Mouse (Mus musculus) liver, embryonic 13.5 days (tissue): ENCODE measurements around the gene Stxbp5. TPM values are rescaled to one million over a fixed set of nuclear protein-coding genes. Genes with fewer than 3 reads are reported as not detected.

Experiments used
- ATAC-seq: fragments of 200-750 bp; cut with Nextera tagmentation; 2 replicates; pipeline ENCODE4 v1.8.0; 2017; ENCODE audit warnings: low read depth, mild to moderate bottlenecking, moderate number of reproducible peaks, moderate library complexity
- DNase-seq: peaks from one replicate; pipeline ENCODE4 v3.0.0; 2022
- H3K27ac ChIP-seq: fragments of 300-500 bp; sonication (generic); 2 replicates; pipeline ENCODE4 v1.5.1; 2015; ENCODE audit warnings: moderate library complexity, mild to moderate bottlenecking, inconsistent platforms
- H3K27me3 ChIP-seq: fragments of 300-500 bp; sonication (generic); 2 replicates; pipeline ENCODE4 v1.6.1; 2015; ENCODE audit warnings: mild to moderate bottlenecking, inconsistent platforms
- H3K36me3 ChIP-seq: fragments of 300-500 bp; sonication (generic); 2 replicates; pipeline ENCODE4 v1.6.1; 2015; ENCODE audit warnings: mild to moderate bottlenecking, inconsistent platforms
- H3K4me1 ChIP-seq: fragments of 300-500 bp; sonication (generic); replicated peaks from 2 replicates; pipeline ENCODE4 v1.6.1; 2015; ENCODE audit warnings: inconsistent platforms
- H3K4me2 ChIP-seq: fragments of 300-500 bp; sonication (generic); 2 replicates; pipeline ENCODE4 v1.6.1; 2015; ENCODE audit warnings: inconsistent platforms, mild to moderate bottlenecking, moderate library complexity
- H3K4me3 ChIP-seq: fragments of 300-500 bp; sonication (generic); replicated peaks from 2 replicates; pipeline ENCODE4 v1.5.1; 2015; ENCODE audit warnings: mild to moderate bottlenecking, inconsistent platforms
- H3K9ac ChIP-seq: fragments of 300-500 bp; sonication (generic); 2 replicates; pipeline ENCODE4 v1.6.1; 2015; ENCODE audit warnings: mild to moderate bottlenecking, inconsistent platforms
- H3K9me3 ChIP-seq: fragments of 300-500 bp; sonication (generic); replicated peaks from 2 replicates; pipeline ENCODE4 v1.6.1; 2016; ENCODE audit warnings: inconsistent platforms
- WGBS: fragments of 180-500 bp; shearing (Covaris S2); methylation state at CpG from one replicate; pipeline ENCODE4 v1.1.7; 2015; ENCODE audit not compliant: insufficient replicate concordance; 5-methylcytosine and 5-hydroxymethylcytosine counted together
- polyA plus RNA-seq: library from polyadenylated mRNA; unstranded; fragments of >200 nt; fragmentation: Nextera tagmentation; extraction: Ambion mirVana; gene quantifications from 2 replicates; pipeline ENCODE4 v1.2.1, GENCODE M21; 2015

Gene Stxbp5
- polyA plus RNA-seq, 1 experiment from 2014 or later: 2.7 TPM

DNA sequence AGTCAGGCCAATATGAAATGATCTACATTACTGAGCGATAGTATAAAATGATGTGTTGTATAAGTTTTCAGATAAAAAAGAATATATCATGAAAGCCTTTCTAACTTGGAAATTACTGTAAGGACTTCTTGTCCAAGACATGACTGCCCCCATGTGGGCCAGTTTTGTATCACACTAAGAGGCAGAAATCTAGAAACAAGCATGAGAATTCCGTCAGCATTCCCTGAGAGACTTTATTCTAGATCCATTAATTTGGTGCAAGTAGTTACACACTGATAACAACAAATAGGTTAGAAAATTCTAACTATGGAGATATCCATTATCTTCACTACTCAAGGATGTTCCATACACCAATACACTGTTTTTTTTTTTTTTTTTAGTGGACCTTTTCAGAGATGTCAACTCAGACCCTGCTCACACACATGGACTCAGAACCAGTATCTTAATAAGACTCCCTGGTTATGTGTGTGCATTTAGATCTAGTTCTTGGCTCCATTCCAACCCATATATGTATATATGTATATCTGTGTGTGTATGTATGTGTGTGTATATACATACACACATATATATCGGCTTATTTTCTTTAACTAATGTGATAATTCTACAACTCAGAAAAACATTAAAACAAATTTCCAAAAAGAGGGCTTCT lies 145.9 kb downstream of the Stxbp5 start:
- no peak for ATAC-seq
- peaks cover 3% of the 10 kb centered on the region; the same call in 1 of the 2 replicates for H3K4me1 ChIP-seq
- no peak overlapping the region for H3K4me2 ChIP-seq
- no peak overlapping the region for H3K27ac ChIP-seq
- H3K9me3 ChIP-seq: no peaks in the 10 kb centered on the region
- peaks cover under 1% of the 10 kb centered on the region; the same call in 1 of the 2 replicates for H3K36me3 ChIP-seq
- DNase-seq: no peak
- H3K4me3 ChIP-seq: no peak overlapping the region
- 63% methylated on average over 3 of the region's 3 CpGs for WGBS
- H3K27me3 ChIP-seq: no peaks in the 10 kb centered on the region
- no peak overlapping the region for H3K9ac ChIP-seq

GRCm38 (mm10) chr10:9733861-9734260 lies 167.0 kb downstream of the Stxbp5 start:
- no peak overlapping the region for H3K27ac ChIP-seq
- WGBS: 50% methylated on average over 3 of the region's 3 CpGs
- H3K9ac ChIP-seq: no peak overlapping the region
- no peaks in the 10 kb centered on the region for H3K9me3 ChIP-seq
- ATAC-seq: no peak
- no peaks in the 10 kb centered on the region for H3K4me1 ChIP-seq
- DNase-seq: no peak
- no peaks in the 10 kb centered on the region for H3K27me3 ChIP-seq
- H3K4me2 ChIP-seq: no peak overlapping the region
- H3K4me3 ChIP-seq: no peak overlapping the region
- no peaks in the 10 kb centered on the region for H3K36me3 ChIP-seq

DNA sequence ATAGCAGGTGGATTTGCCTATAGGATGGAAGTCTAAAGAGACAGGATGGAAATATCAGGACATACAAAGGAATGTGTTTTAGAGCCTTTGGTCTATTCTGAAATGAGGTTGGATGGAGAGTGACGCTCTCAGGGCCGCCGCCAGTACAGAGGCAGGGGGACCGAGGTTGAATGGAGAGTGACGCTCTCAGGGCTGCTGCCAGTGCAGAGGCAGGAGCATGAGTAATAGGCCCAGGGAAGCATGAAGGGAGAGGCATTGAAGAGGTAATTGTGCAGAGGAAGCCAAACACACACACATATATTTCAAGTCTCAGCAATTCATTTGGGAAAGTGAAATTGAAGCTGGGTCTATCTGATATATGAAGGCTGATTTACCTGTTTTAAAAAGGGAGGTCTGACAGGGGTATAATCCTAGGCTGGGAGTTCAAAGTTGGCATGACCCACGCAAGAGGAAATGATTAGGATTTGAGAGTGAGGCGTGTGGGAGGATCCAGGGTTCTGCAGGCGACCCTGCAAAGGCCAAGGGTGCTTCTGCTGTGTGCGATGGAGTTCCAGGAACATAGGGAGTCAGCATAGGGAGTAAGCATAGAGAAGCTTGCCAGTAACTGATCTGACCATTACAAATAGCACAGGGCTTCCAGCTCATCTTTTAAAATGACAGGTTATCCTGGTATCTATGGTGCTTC lies 168.7 kb downstream of the Stxbp5 start:
- 68% methylated on average over 9 of the region's 9 CpGs for WGBS
- H3K4me3 ChIP-seq: no peak overlapping the region
- H3K9me3 ChIP-seq: no peaks in the 10 kb centered on the region
- no peak for DNase-seq
- H3K4me1 ChIP-seq: no peaks in the 10 kb centered on the region
- no peaks in the 10 kb centered on the region for H3K27me3 ChIP-seq
- ATAC-seq: no peak
- H3K9ac ChIP-seq: no peak overlapping the region
- no peak overlapping the region for H3K27ac ChIP-seq
- no peak overlapping the region for H3K4me2 ChIP-seq
- no peaks in the 10 kb centered on the region for H3K36me3 ChIP-seq

DNA sequence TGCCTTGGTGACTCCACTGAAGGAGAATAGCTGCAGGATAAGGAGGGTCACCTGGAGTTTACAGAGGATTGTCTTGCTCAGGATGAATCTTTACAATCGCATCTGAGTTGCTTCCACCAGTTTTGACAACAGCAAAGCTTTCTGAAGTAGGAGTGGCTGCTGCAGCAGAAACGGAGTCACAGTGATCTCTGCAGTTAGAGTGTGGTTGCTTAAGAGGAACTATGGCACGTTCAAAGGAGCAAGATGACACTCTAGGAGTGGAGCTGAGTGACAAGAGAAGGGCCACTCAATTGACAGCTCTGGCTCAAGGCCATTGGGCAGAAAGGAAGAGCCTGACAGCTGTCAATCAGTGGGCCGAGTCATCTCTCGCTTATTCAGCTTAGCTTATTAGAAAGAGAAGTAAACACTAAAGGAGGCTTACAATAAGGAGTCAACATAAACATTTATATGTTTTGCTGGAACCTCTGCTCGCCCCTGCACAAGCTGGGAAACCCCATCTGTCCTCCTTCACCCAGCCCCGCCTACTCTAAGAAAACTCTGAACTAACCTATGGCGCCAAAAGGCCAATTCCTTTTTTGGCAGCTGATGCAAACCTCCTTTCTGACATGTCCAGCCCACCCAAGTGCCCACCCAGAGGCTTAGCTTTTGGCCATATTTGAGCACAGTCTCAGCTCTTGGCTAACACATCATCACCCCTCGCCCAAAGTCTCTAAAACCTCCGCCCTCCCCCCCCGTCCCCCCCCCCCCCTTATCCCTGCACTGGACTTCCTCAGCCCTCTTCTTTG lies 178.2 kb downstream of the Stxbp5 start:
- ATAC-seq (no peak), DNase-seq (no peak)
- Histone ChIP-seq H3K4me2 (no peak overlapping the region), H3K36me3 (no peaks in the 10 kb centered on the region), H3K4me3 (no peak overlapping the region), H3K9ac (no peak overlapping the region), H3K27ac (no peak overlapping the region), H3K27me3 (no peaks in the 10 kb centered on the region), H3K9me3 (no peaks in the 10 kb centered on the region), H3K4me1 (no peaks in the 10 kb centered on the region)
- WGBS: 50% methylated on average over 10 of the region's 11 CpGs

GRCm38 (mm10) chr10:9720027-9720426 lies 180.9 kb downstream of the Stxbp5 start:
- Histone ChIP-seq H3K4me3 (no peak overlapping the region), H3K9me3 (no peaks in the 10 kb centered on the region), H3K27me3 (no peaks in the 10 kb centered on the region), H3K4me2 (no peak overlapping the region), H3K27ac (no peak overlapping the region), H3K36me3 (no peaks in the 10 kb centered on the region), H3K9ac (no peak overlapping the region), H3K4me1 (no peaks in the 10 kb centered on the region)
- no peak for ATAC-seq
- 49% methylated on average over 5 of the region's 5 CpGs for WGBS
- DNase-seq: no peak

DNA sequence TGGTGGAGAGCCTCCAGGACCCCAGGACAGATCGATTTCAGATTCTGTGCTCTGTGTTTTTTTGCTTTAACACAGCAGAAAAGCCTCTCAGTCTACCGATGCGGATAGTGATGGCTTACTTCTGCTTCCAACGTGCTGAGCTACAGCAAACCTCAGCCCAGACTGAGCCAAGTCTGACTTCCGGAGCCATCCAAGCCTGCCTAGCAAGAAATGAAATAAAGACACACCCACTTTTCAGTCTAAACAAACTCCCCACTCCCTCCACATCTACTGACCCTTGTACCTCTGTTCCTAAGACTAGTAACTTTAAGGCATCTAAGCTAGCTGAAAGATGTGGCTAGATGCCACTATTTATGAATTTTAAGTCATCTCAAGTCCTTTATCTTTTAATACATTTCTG lies 182.8 kb downstream of the Stxbp5 start:
- H3K9me3 ChIP-seq: no peaks in the 10 kb centered on the region
- WGBS: 47% methylated on average over 5 of the region's 5 CpGs
- no peak overlapping the region for H3K4me3 ChIP-seq
- H3K27ac ChIP-seq: no peak overlapping the region
- H3K36me3 ChIP-seq: no peaks in the 10 kb centered on the region
- DNase-seq: no peak
- H3K27me3 ChIP-seq: no peaks in the 10 kb centered on the region
- ATAC-seq: no peak
- no peaks in the 10 kb centered on the region for H3K4me1 ChIP-seq
- no peak overlapping the region for H3K4me2 ChIP-seq
- H3K9ac ChIP-seq: no peak overlapping the region

Other genes starting within 250 kb of the Stxbp5 start
- gene Samd5, start 225.9 kb downstream of the Stxbp5 start, polyA plus RNA-seq: 0.52 and 0.63 TPM in 2 replicates